Mouse (Mus musculus) bone marrow macrophage, adult 2 months (primary cell): Measurements from ENCODE around the gene Gm42742.

Experiments used
- CTCF ChIP-seq: IDR thresholded peaks from 2 replicates; pipeline ENCODE4 v1.5.1; 2012; ENCODE audit warnings: low read depth, mild to moderate bottlenecking, low read length, moderate library complexity
- POLR2A ChIP-seq: IDR thresholded peaks from 2 replicates; pipeline ENCODE4 v1.6.1; 2012; ENCODE audit warnings: mild to moderate bottlenecking, low read depth, low read length, borderline replicate concordance

GRCm38 (mm10) chr7:127016486-127016938, 4.4 kb downstream of the Gm42742 start:
- TF ChIP-seq CTCF (no peak), POLR2A (no peak)
